Mouse (Mus musculus) heart, embryonic 10.5 days (tissue): ENCODE measurements around the gene Odaph. TPM values are rescaled to one million over a fixed set of nuclear protein-coding genes. Genes with fewer than 3 reads are reported as not detected.

Experiments used
- DNase-seq: peaks from one replicate; pipeline ENCODE4 v3.0.0-alpha.2; 2017; ENCODE audit warnings: low spot score
- H3K27ac ChIP-seq: fragments of 300-500 bp; sonication (generic); 2 replicates; pipeline ENCODE4 v1.5.1; 2016; ENCODE audit warnings: mild to moderate bottlenecking
- H3K27me3 ChIP-seq: fragments of 300-500 bp; sonication (generic); 2 replicates; pipeline ENCODE4 v1.6.1; 2016; ENCODE audit warnings: mild to moderate bottlenecking; ENCODE audit not compliant: poor library complexity, insufficient read depth, severe bottlenecking
- H3K36me3 ChIP-seq: fragments of 300-500 bp; sonication (generic); 2 replicates; pipeline ENCODE4 v1.6.1; 2016; ENCODE audit warnings: mild to moderate bottlenecking, moderate library complexity
- H3K4me1 ChIP-seq: fragments of 300-500 bp; sonication (generic); 2 replicates; pipeline ENCODE4 v1.6.1; 2016; ENCODE audit warnings: mild to moderate bottlenecking
- H3K4me3 ChIP-seq: fragments of 300-500 bp; sonication (generic); 2 replicates; pipeline ENCODE4 v1.5.1; 2016; ENCODE audit warnings: mild to moderate bottlenecking, moderate library complexity
- H3K9me3 ChIP-seq: fragments of 300-500 bp; sonication (generic); 2 replicates; pipeline ENCODE4 v1.6.1; 2016; ENCODE audit warnings: mild to moderate bottlenecking, moderate library complexity
- WGBS: fragments of 180-500 bp; shearing (Covaris S2); methylation state at CpG from one replicate; pipeline ENCODE4 v1.1.7; 2016; 5-methylcytosine and 5-hydroxymethylcytosine counted together
- polyA plus RNA-seq: library from polyadenylated mRNA; unstranded; fragments of >200 nt; fragmentation: Nextera tagmentation; extraction: Ambion mirVana; gene quantifications from 2 replicates; pipeline ENCODE4 v1.2.1, GENCODE M21; 2016

Odaph gene
- polyA plus RNA-seq, 1 experiment from 2014 or later: not detected

GRCm38 (mm10) chr5:91974002-91974401 is 13.3 kb upstream of the Odaph start:
- 91% methylated on average over 7 of the region's 7 CpGs for WGBS

GRCm38 (mm10) chr5:91975758-91976157 is 11.5 kb upstream of the Odaph start:
- Histone ChIP-seq H3K27me3 (no peaks in the 10 kb centered on the region), H3K27ac (no peak overlapping the region), H3K36me3 (no peaks in the 10 kb centered on the region), H3K4me1 (no peaks in the 10 kb centered on the region), H3K9me3 (no peaks in the 10 kb centered on the region), H3K4me3 (no peak overlapping the region)
- 82% methylated on average over 9 of the region's 9 CpGs for WGBS
- peak; percentile 39 for DNase-seq

More at GRCm38 (mm10) chr5:91974002-91974401, 13.3 kb upstream of the Odaph start:
- Histone ChIP-seq H3K4me1 (no peaks in the 10 kb centered on the region), H3K36me3 (0 out of 2 replicates have a peak, but pooled peaks cover 4% of the 10 kb centered on the region), H3K27me3 (no peaks in the 10 kb centered on the region), H3K27ac (no peak overlapping the region), H3K9me3 (no peaks in the 10 kb centered on the region), H3K4me3 (no peak overlapping the region)
- peak; percentile 54 for DNase-seq

- Histone ChIP-seq H3K36me3 (no peaks in the 10 kb centered on the region), H3K9me3 (no peaks in the 10 kb centered on the region), H3K4me3 (no peak overlapping the region), H3K4me1 (no peaks in the 10 kb centered on the region), H3K27me3 (no peaks in the 10 kb centered on the region), H3K27ac (no peak overlapping the region)
- peak; percentile 65 for DNase-seq
- 69% methylated on average over 10 of the region's 10 CpGs for WGBS
Observed at GRCm38 (mm10) chr5:91976566-91977396, 10.5 kb upstream of the Odaph start.

- WGBS: 76% methylated on average over 2 of the region's 2 CpGs
Observed at GRCm38 (mm10) chr5:91977397-91977770, 9.9 kb upstream of the Odaph start.

GRCm38 (mm10) chr5:91981176-91981840 is 6.0 kb upstream of the Odaph start:
- DNase-seq: peak; percentile 60

More at GRCm38 (mm10) chr5:91977397-91977770, 9.9 kb upstream of the Odaph start:
- no peaks in the 10 kb centered on the region for H3K4me1 ChIP-seq
- no peaks in the 10 kb centered on the region for H3K36me3 ChIP-seq
- no peaks in the 10 kb centered on the region for H3K9me3 ChIP-seq
- no peaks in the 10 kb centered on the region for H3K27me3 ChIP-seq
- H3K27ac ChIP-seq: no peak overlapping the region
- peak; percentile 63 for DNase-seq
- H3K4me3 ChIP-seq: no peak overlapping the region

GRCm38 (mm10) chr5:91983490-91983889 is 3.8 kb upstream of the Odaph start:
- no peak overlapping the region for H3K27ac ChIP-seq
- no peaks in the 10 kb centered on the region for H3K9me3 ChIP-seq
- WGBS: 76% methylated on average over 2 of the region's 2 CpGs
- DNase-seq: peak; percentile 7
- H3K4me3 ChIP-seq: no peak overlapping the region
- no peaks in the 10 kb centered on the region for H3K27me3 ChIP-seq
- H3K36me3 ChIP-seq: no peaks in the 10 kb centered on the region
- no peaks in the 10 kb centered on the region for H3K4me1 ChIP-seq

More at GRCm38 (mm10) chr5:91981176-91981840, 6.0 kb upstream of the Odaph start:
- H3K36me3 ChIP-seq: no peaks in the 10 kb centered on the region
- H3K4me3 ChIP-seq: no peak overlapping the region
- H3K27me3 ChIP-seq: no peaks in the 10 kb centered on the region
- H3K9me3 ChIP-seq: no peaks in the 10 kb centered on the region
- no peaks in the 10 kb centered on the region for H3K4me1 ChIP-seq
- H3K27ac ChIP-seq: no peak overlapping the region
- 90% methylated on average over 11 of the region's 11 CpGs for WGBS

GRCm38 (mm10) chr5:91985721-91986120 is 1.6 kb upstream of the Odaph start:
- Histone ChIP-seq H3K27ac (no peak overlapping the region), H3K4me1 (no peaks in the 10 kb centered on the region), H3K9me3 (no peaks in the 10 kb centered on the region), H3K27me3 (no peaks in the 10 kb centered on the region), H3K4me3 (no peak overlapping the region), H3K36me3 (no peaks in the 10 kb centered on the region)
- WGBS: 51% methylated on average over 2 of the region's 2 CpGs
- no peak for DNase-seq

GRCm38 (mm10) chr5:91987799-91988198 is 524 bp downstream of the Odaph start:
- Histone ChIP-seq H3K36me3 (no peaks in the 10 kb centered on the region), H3K27ac (no peak overlapping the region), H3K27me3 (no peaks in the 10 kb centered on the region), H3K9me3 (no peaks in the 10 kb centered on the region), H3K4me3 (no peak overlapping the region), H3K4me1 (no peaks in the 10 kb centered on the region)
- DNase-seq: peak; percentile 10
- 90% methylated on average over 2 of the region's 2 CpGs for WGBS

GRCm38 (mm10) chr5:91989261-91989660 is 2.0 kb downstream of the Odaph start:
- Histone ChIP-seq H3K4me1 (no peaks in the 10 kb centered on the region), H3K27ac (no peak overlapping the region), H3K9me3 (no peaks in the 10 kb centered on the region), H3K36me3 (no peaks in the 10 kb centered on the region), H3K4me3 (no peak overlapping the region), H3K27me3 (no peaks in the 10 kb centered on the region)
- WGBS: 83% methylated on average over 9 of the region's 9 CpGs
- DNase-seq: peak; percentile 38

GRCm38 (mm10) chr5:91991191-91991937 is 4.1 kb downstream of the Odaph start:
- Histone ChIP-seq H3K4me1 (no peaks in the 10 kb centered on the region), H3K27me3 (no peaks in the 10 kb centered on the region), H3K9me3 (no peaks in the 10 kb centered on the region), H3K4me3 (no peak overlapping the region), H3K27ac (no peak overlapping the region), H3K36me3 (no peaks in the 10 kb centered on the region)
- WGBS: 77% methylated on average over 6 of the region's 6 CpGs
- no peak for DNase-seq

- DNase-seq: no peak
- Histone ChIP-seq H3K36me3 (no peaks in the 10 kb centered on the region), H3K27me3 (no peaks in the 10 kb centered on the region), H3K4me1 (no peaks in the 10 kb centered on the region), H3K27ac (no peak overlapping the region), H3K4me3 (no peak overlapping the region), H3K9me3 (no peaks in the 10 kb centered on the region)
- 81% methylated on average over 2 of the region's 2 CpGs for WGBS
Observed at GRCm38 (mm10) chr5:91993061-91993460, 5.8 kb downstream of the Odaph start.

GRCm38 (mm10) chr5:91994546-91994945 is 7.3 kb downstream of the Odaph start:
- no peak for DNase-seq
- WGBS: 45% methylated on average over 13 of the region's 13 CpGs
- H3K9me3 ChIP-seq: peaks cover 5% of the 10 kb centered on the region; the same call in 1 of the 2 replicates

GRCm38 (mm10) chr5:92000770-92001169 is 13.5 kb downstream of the Odaph start:
- WGBS: 66% methylated on average over 2 of the region's 2 CpGs
- no peaks in the 10 kb centered on the region for H3K36me3 ChIP-seq
- H3K4me1 ChIP-seq: no peaks in the 10 kb centered on the region
- H3K27me3 ChIP-seq: no peaks in the 10 kb centered on the region
- H3K4me3 ChIP-seq: no peak overlapping the region
- H3K9me3 ChIP-seq: peaks cover 5% of the 10 kb centered on the region; the same call in 1 of the 2 replicates
- H3K27ac ChIP-seq: no peak overlapping the region
- no peak for DNase-seq

More at GRCm38 (mm10) chr5:91994546-91994945, 7.3 kb downstream of the Odaph start:
- H3K27ac ChIP-seq: no peak overlapping the region
- H3K36me3 ChIP-seq: no peaks in the 10 kb centered on the region
- no peaks in the 10 kb centered on the region for H3K4me1 ChIP-seq
- H3K27me3 ChIP-seq: no peaks in the 10 kb centered on the region
- H3K4me3 ChIP-seq: no peak overlapping the region
